Mouse (Mus musculus): Measurements from ENCODE around the gene Naa38.

The Naa38 gene

DNA sequence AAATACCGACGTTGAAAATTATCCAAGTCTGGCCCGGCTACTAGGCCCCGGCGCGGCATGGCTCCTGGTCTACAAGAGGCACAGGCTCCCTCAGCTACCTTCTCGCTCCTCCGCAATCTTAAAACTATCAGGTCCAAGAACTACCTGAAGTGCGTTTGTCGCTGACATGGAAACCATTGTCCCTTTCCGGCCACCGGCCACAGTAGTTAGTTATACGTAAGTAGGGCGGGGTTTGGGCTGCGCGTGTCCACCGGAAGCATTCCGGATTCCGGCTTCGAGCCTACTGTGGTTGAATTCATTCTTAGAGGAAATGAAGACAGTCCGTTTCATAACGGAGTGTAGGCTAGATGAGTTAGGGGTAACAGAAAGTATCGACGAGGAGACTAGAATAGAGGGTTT, at the start of gene Naa38, which contains the start of gene Cyb5d1:
Gene Naa38, plus strand, starts transcription at position 253 of the 399 bp plus-strand sequence.
Gene Cyb5d1, minus strand, starts transcription at position 397 of the 399 bp plus-strand sequence.
- DNase-seq: peak; percentile 94 to 95

DNA sequence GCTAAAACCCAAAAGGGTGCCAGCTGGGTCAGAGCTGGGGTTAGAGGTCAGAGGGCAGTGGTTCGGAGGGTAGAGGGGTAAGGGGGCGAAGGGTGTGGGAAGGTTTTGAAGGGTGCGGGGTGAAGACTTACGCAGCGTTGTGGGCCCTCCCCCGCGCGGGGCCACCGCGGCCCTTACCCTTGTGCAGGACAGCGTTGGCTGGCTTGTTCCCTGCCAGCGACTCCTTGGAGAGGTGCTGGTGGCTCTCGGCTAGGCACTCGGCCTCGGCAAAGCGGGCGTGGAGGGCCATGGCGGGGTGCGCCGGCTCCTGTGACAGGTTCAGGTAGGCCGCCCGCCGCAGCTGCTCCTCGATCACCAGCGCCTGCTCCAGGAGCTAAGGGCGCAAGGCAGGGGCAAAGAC, 48.8 kb upstream of the Naa38 start:
- DNase-seq: no peak

DNA sequence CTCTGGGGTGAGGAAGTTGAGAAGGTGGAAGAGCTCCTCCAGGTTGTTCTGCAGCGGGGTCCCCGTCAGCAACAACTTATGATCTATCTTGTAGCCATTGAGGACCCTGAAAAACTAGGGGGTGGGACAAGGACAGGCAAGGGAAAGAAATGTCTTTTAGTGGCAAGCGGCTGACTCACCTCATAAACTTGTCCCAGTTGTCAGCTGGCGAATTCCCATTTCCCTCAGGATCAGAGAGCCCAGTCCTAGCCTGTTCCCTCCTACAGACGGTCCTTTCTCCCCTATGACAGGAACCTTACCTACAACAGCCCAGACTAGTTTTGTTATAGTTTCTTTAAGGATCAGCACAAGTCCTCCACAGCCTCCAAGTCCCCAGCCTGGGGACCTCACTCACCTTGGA, 38.7 kb upstream of the Naa38 start:
- no peak for DNase-seq

DNA sequence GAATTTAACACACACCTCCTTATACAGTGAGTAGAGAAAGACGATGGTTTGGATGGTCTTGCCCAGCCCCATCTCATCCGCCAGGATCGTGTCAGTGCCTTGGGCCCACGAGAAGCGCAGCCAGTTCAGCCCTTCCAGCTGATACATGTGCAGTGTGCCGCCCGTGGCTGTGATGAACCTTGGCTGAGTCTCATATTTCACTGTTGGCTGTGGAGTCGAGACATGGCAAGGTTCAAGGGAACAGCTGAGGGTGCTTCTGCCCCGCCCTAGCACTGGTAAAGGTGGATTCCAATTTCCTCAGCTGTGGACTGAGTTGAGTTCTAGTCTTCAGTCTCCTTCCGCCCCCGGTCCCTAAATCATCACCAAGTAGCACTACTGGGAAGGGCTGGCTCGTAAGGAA, 37.6 kb upstream of the Naa38 start:
- no peak for DNase-seq

DNA sequence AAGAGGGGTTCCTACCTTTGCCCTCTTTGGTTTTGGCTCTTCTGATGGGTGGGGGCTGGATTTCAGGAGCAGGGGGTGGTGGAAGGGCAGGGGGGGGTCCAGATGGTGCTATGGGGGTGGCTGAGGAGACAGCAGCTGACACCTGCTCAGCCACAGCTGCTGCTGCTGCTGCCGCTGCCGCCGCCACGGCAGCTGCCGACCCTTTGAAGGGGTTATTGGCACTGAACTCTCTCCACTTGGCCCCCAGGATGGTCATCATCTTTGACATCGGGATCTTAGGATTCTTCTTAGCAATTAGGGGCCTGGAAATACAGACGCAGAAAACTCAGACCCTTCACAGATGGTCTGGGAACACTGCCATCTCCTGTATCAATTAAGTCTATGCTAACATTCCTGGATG, 33.3 kb upstream of the Naa38 start:
- no peak for DNase-seq

DNA sequence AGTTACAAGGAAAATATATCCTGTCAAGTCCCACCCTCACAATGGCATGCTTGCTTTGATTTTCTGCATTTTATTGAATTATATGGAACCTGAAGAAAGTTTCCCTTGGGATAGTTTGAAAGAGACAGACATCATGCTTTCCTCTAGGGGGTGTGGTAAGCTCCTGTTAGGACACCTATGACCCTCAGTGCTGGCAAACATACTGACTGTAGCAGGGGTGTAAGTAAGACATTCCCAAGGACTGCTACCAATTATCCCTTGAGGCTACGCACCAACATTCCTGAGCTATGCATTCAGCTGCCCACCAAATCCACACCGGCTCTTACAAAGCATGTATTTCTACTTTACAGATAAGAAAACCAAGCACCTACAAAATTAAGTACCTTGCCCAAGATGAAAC, 32.8 kb upstream of the Naa38 start:
- DNase-seq: no peak

DNA sequence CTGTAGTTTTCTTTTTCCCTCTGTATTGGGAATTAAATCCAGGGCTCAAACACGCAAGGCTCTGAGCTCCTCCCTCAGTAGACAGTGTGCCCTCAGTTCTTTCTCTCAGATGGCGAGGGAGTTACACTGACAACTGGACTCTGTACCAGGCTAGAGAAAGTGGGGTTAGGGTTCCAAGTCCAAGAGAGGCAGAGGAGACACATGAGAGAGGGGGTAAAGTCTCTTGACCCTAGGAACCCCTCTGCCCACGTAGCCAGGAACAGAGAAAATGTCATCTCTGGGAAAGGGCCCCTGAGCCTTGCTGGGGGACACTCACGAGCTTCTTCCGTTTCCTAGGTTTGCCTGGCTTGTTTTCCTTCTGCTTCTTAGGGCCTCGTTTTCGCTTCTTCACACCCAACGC, 30.9 kb upstream of the Naa38 start:
- DNase-seq: no peak

DNA sequence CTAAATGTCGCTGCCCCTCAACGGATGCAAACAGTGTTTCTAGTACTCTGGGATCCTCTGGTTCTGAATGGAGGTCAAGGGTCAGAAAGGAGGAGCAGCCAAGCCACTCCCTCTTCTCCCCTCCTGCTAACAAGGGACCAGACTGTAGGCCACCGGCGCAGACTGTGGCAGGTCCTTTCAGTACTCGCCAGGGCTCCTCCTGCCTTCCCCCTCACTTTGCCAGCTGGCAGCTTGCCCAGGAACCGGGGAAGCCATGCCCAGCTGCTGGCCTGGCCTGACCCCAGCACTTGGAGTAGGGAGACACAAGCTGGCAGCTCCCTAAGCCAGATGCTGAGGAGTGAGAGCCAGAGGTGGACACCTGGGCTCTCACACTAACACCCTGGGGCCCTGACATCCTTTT, 30.4 kb upstream of the Naa38 start:
- DNase-seq: peak; percentile 88 to 90

DNA sequence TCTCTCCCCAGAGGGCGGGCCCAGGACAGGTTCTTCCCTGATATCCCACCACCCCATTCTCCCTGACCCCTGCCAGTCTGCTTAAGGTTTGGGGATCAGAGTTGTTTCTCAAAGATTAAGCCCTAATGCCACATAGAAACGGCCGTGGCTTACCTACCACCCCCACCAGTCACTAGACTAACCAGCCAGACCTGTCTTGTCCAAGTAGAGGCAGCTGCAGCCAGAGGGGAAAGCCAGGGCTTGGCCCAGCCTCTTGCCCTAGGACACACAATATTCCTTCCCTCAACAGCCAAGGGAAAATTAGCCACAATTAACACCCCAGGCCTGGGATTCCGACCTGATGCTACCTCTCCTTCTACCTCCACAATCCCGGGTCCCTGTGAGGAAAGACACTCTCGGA, 29.6 kb upstream of the Naa38 start:
- no peak for DNase-seq

DNA sequence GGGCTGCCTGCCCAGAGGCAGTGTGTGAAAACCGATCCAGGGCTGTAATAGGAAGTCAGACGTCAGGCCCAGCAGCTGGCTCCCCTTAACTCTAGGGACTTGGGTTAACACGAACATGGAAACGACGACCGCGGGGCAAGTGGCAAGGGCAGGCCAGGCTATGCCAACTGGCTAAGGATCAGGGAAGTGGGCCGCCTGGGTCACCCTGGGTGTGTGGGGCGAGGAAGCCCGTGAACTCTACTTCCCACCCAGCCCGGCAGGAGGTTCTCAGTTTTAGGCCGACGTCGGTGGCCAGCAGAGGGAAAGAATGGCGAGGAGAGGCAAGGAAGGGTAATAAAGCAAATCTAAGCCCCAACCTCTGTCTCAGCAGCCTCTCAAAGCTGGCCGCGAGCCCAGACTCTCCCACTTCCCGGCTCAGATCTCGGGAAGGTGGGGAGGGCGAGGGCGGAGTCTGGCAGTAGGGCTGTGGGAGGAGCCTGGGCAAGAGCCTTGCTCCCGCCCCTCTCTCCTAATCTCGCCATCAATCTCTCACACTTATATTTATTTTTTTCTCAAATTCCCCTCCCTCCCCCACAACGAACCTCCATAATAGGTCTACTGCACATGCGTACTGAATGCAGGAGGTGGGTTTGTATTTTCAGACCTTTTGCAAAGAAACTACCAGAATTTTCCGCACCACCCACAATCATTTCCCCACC, 29.0 kb upstream of the Naa38 start:
- DNase-seq: peak; percentile 79 to 84

DNA sequence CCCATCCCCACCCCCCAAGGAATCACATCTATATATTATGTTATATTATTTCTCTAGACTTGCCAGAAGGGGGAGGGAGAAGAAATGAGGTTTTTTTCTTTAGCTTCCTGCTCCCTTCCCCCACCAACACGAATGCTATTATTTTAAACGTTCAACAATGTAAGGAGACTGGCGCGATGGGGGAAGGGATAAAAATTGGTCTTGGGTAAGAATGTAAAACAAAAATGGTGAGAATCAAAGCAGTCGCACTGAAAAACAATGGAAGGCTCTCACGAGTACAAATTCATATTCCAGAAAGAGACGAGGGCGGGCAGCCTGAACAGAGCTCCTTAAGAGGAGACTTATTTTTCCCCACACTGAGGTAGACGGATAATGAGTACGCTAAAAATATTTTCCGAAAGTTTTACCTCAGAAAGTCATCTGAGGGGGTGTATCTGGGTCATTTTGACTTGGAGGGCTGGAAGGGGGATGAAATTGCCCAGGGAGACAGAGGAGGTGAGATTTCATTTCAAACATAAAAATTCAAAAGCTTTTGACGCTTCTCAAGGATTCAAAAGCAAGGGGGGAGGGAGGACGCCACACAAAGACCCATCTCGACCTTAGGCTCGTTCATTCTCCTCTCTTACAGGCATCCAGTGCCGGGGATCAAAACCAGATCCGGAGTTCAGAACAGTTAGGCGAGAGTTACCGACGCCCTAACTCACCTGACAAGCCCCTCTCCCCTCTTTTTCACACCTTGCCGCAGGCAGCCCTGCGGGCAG, 28.3 kb upstream of the Naa38 start:
- no peak for DNase-seq

DNA sequence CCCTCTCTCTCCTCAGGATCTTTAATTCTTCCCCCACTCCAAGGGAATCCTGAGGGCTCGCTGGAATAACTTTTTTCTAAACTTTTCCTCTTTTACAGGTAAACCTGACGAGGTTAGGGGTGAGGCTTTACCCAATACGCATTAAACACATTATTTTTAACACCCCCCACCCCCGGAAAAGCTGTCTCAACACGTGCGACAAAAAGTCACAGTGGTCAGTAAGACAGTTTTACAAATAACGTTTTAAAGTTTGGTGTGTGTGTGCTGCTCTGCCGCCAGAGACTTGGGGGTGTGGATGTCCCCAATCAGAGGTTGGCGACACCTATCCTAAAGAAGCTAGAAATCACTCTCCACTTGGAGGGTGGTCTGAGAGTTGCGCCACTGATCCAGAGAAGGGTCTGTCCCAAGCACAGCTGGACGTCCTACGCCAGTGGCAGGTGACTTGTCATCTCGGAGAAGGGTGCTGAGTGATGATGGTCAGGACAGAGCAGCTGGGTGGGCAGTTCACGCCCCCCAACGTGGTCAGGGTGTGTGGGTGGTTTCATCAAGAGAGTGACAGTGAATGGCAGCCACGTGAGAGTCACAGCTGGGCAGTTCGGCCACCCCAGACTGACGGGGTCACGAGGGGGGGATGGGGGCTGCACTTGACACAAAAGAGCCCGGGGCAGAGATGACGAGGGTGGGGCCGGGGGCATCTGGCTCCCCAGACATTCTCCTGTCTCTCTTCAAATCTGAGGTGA, 27.5 kb upstream of the Naa38 start:
- DNase-seq: no peak

DNA sequence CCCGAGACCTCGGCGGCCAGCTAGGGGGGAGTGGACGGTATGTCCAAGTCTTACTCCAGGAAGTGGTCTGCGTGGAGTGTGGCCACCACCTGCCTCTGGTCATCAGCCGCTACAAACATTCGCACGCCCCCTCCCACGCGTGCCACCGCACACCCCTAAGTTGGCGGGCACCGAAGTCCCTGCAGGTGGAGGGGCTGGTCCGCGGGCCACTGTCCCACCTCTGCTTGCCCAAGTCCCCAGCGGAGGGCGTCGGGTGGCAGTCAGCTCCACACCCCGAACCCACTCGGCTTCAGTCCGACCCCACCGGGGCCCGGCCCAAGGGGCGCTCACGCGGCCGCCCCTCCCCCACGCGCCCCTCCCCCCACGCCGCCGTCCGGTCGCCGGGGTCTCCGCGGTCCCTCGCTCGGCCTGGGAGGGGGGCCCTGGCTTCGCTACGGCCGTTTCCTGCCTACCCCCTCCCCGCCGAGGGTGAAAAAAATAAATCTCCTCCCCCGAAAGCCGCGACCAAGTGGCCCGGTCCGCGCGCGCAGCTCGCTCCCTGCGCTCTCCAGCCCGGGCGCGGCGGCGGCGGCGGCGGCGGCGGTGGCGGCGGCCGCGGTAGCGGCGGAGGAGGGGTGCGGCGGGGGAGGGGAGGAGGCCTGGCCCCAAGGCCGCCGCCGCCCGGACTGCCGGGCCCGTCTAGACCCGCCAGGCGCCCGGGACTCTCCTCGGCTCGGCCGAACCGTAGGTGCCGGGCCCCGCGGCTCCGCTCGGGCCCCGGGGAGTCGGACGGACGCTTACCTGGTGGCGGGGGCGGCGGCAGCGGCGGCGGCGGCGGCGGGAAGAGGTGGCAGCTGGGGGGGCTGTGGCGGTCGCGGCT, 26.7 kb upstream of the Naa38 start:
- peak; percentile 35 to 68 for DNase-seq

DNA sequence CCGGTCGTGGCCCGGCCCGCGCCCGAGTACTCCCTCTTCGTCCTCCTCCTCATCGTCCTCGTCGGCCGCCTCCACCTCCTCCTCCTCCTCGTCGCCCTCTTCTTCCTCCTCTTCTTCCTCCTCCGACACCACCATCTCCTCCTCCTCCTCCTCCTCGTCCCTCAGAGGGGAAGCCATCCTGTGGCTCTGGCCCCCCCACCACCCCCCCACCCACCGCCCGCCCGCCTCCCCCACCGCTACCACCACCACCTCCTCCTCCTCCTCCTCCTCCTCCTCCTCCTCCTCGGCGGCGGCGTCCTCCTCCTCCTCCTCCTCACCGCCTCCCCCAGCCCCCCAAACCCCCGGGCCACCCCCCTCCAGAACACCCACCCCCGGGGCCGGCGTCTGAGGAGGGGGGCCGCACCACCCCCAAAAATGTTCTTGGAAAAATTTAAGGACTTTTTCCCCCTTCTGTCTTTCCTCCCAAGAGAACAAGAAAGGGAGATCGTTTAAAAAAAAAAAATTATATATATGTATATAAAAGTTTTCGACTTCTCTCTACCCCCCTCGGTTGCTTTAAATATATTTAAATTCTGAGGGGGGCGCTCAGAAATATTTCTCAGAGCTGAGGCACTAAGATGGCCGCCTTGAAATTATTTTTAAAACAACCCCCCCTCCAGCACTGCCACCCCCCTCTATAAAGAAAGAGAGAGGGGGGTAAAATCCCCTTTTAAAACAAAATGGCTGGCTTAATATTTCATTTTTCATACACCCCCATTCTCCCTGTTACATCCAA, 25.9 kb upstream of the Naa38 start, which contains the start of gene Chd3:
Gene Chd3, minus strand, starts transcription at position 192 of the 775 bp plus-strand sequence.
- DNase-seq: no peak

DNA sequence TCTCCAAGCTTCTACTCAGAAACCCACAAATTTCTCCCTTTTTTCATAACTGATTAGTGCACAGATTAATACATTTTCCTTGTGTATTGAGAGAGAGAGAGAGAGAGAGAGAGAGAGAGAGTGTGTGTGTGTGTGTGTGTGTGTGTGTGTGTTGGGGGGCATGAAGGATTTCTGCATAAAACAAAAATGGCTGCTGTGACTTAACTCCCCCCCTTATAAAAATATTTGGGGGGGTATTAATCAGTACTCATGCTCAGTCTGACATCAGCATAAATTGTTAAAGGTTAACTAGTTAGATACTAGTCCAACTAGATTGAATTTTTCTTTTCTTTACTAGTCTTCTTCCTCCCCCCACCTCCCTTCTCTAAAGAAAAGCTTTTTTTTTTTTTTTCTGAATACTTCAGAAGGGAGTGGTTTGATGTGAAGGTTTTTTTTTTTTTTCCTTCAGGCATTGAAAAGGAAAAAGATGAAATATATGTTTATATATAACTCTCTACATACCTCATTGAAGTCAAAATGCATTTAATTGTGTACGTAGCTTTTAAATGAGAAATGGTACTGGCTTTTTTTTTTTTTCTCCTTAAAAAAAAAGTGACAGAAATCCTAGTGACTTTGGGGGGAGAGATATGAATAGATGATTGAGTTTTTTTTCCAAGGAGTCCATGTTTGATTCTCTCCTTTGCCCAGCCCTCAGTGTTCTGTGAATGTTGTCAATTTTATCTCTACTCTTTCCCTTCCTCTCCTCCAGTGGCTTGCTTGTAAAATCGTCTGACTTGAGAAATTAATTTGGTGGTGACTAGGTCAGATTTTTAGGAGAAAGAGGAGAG, 25.1 kb upstream of the Naa38 start:
- DNase-seq: no peak

DNA sequence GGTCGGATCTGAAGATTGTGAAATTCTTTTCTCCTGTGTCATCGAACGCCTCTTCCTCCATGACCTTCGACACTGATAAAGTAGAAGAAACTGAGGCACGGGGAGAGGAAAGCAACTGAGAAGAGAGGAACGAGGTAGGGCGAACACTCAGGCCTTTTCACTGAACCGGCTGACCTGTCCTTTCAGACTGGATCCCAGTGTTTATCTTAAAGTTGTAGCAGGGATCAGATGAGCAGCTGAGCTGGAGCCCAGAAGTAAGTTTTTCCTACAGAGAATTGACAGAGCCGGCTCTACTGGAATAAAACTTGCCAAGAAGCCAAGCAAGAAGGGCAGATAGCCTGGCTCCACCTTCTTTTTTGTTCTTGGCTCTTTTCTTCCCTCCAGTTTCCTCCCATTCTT, 24.5 kb upstream of the Naa38 start:
- no peak for DNase-seq

DNA sequence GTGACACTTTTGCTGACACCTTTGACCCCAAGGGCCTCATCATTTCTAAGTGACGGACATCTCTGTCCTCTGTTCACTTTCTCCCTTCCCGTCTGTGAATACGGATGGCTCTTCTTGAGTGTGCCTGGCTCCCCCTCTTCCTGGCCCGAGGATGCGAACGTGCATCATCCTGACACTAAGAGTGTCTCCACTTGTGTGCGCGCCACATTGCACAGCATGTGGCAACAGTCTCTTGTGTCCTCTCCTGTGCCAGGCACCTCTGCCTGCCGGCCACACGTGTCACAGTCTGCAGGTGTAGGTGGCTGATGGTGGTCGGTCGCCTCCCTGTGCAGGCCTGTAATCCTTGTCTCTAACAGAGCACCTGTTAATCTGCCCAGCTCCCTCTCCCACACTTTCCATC, 23.7 kb upstream of the Naa38 start:
- no peak for DNase-seq

DNA sequence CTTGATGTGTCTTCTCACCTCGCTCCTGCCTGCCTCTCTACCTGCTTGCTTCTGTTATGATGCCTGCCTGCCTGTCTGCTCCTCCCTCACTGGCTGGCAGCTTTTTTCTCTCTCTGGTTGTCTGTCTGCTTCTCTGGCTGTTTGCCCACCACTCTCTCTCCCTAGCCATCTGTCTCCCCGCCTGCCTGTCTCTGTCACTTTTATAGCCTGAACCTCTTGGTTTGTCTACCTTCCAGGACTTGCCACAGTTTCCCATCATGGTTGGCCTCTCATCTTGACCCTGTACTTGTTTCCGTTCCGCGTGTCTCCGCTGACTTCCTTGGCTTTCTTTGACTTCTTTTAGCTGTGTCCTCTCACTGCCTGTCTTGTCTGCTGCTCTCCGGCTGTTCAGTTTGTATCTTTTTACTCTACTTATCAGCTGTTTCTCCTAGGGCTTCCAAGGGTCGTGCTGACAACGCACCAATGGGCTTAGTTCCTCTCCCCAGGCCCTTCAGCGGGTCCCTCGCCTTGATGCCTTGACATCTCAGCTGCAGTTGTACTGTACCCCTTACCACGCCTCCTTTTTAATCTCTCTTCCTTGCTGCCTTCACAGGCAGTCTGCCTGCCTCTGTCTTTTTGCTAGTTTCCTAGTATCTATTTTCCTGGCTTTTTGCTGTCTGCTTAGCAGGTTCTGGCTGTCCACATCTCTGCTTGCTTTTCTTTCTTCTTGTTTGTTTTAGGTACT, 23.1 kb upstream of the Naa38 start:
- peak; percentile 91 to 94 for DNase-seq

DNA sequence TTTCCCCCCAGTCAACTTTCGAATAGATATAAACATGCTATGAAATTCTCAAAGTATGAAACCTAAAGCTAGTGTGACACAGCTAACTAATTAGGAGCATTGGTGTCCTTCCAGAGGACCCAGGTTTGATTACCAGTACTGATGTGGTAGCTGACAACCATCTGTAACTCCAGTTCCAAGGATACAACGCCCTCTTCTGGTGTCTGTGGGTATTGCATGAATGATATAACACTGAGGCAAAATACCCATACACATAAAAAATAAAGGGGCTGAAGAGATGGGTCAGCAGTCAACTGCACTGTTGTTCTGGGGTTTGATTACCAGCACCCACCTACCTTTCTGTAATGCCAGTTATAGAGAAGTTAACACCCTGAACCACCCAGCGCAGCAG, 22.5 kb upstream of the Naa38 start:
- DNase-seq: peak in 1 of 2 experiments; percentile 33
